Mouse (Mus musculus) stomach, postnatal 0 days (tissue): Measurements from ENCODE around the gene Tln2. TPM values are rescaled to one million over a fixed set of nuclear protein-coding genes. Genes with fewer than 3 reads are reported as not detected.

Experiments used
- ATAC-seq: fragments of 200-750 bp; cut with Nextera tagmentation; 2 replicates; pipeline ENCODE4 v1.8.0; 2017; ENCODE audit not compliant: low FRiP score, low TSS enrichment
- DNase-seq: peaks from one replicate; pipeline ENCODE4 v3.0.0-alpha.2; 2016; ENCODE audit warnings: low spot score
- H3K27ac ChIP-seq: fragments of 300-500 bp; sonication (generic); replicated peaks from 2 replicates; pipeline ENCODE4 v1.5.1; 2014; ENCODE audit warnings: mild to moderate bottlenecking, control low read depth
- H3K27me3 ChIP-seq: fragments of 300-500 bp; sonication (generic); 2 replicates; pipeline ENCODE4 v1.6.1; 2014; ENCODE audit warnings: low read length; ENCODE audit not compliant: control insufficient read depth, insufficient read depth
- H3K36me3 ChIP-seq: fragments of 300-500 bp; sonication (generic); 2 replicates; pipeline ENCODE4 v1.6.1; 2014; ENCODE audit warnings: low read length, mixed read lengths; ENCODE audit not compliant: control insufficient read depth, insufficient read depth
- H3K4me1 ChIP-seq: fragments of 300-500 bp; sonication (generic); replicated peaks from 2 replicates; pipeline ENCODE4 v1.6.1; 2014; ENCODE audit warnings: antibody characterized with exemption; ENCODE audit not compliant: control insufficient read depth, insufficient read depth
- H3K4me2 ChIP-seq: fragments of 300-500 bp; sonication (generic); replicated peaks from 2 replicates; pipeline ENCODE4 v1.6.1; 2014; ENCODE audit warnings: low read depth, mild to moderate bottlenecking, control low read depth, moderate library complexity
- H3K4me3 ChIP-seq: fragments of 300-500 bp; sonication (generic); 2 replicates; pipeline ENCODE4 v1.5.1; 2014; ENCODE audit warnings: low read depth, low read length, control low read depth
- H3K9ac ChIP-seq: fragments of 300-500 bp; sonication (generic); 2 replicates; pipeline ENCODE4 v1.6.1; 2014; ENCODE audit warnings: mild to moderate bottlenecking, low read length, control low read depth, mixed read lengths
- H3K9me3 ChIP-seq: fragments of 300-500 bp; sonication (generic); 2 replicates; pipeline ENCODE4 v1.6.1; 2016; ENCODE audit warnings: low read length; ENCODE audit not compliant: control insufficient read depth
- CTCF ChIP-seq: IDR thresholded peaks from 2 replicates; pipeline ENCODE4 v1.5.1; 2016; ENCODE audit warnings: antibody characterized with exemption, low read depth, mild to moderate bottlenecking, moderate library complexity
- EP300 ChIP-seq: optimal IDR thresholded peaks from 2 replicates; pipeline ENCODE3; 2016; ENCODE audit warnings: antibody characterized with exemption
- WGBS: fragments of 180-500 bp; shearing (Covaris S2); extraction: QIAGEN DNeasy Blood & Tissue Kit; methylation state at CpG from one replicate; pipeline ENCODE4 v1.1.7; 2014; 5-methylcytosine and 5-hydroxymethylcytosine counted together
- polyA plus RNA-seq: library from polyadenylated mRNA; unstranded; fragments of >200 nt; fragmentation: Nextera tagmentation; extraction: Ambion mirVana; gene quantifications from 2 replicates; pipeline ENCODE4 v1.2.1, GENCODE M21; 2015

The Tln2 gene
- polyA plus RNA-seq, 1 experiment from 2014 or later = 17.5 TPM

GRCm38 (mm10) chr9:67303038-67303437, 256.5 kb downstream of the Tln2 start:
- Histone ChIP-seq H3K9ac (no peak overlapping the region), H3K4me2 (no peak overlapping the region), H3K4me1 (no peaks in the 10 kb centered on the region), H3K9me3 (no peaks in the 10 kb centered on the region), H3K4me3 (no peak overlapping the region), H3K27ac (no peak overlapping the region), H3K27me3 (no peaks in the 10 kb centered on the region), H3K36me3 (peaks cover 2% of the 10 kb centered on the region; the same call in 1 of the 2 replicates)
- no peak for ATAC-seq
- DNase-seq = no peak
- no peak for TF ChIP-seq EP300
- peak; percentile 40; the same call in 1 of the 2 replicates for TF ChIP-seq CTCF

- Histone ChIP-seq H3K36me3 (peaks cover 2% of the 10 kb centered on the region; the same call in 1 of the 2 replicates), H3K9me3 (no peaks in the 10 kb centered on the region), H3K27me3 (no peaks in the 10 kb centered on the region), H3K4me1 (no peaks in the 10 kb centered on the region), H3K9ac (no peak overlapping the region), H3K4me2 (no peak overlapping the region), H3K27ac (no peak overlapping the region), H3K4me3 (no peak overlapping the region)
- WGBS = 87% methylated on average over 10 of the region's 10 CpGs
- TF ChIP-seq EP300 = no peak
- no peak for TF ChIP-seq CTCF
- DNase-seq (no peak), ATAC-seq (no peak)
Observed at GRCm38 (mm10) chr9:67302386-67302989, 257.0 kb downstream of the Tln2 start.

- Histone ChIP-seq H3K4me1 (no peaks in the 10 kb centered on the region), H3K36me3 (peaks cover 2% of the 10 kb centered on the region; the same call in 1 of the 2 replicates), H3K27ac (no peak overlapping the region), H3K27me3 (no peaks in the 10 kb centered on the region), H3K4me3 (no peak overlapping the region), H3K9me3 (no peaks in the 10 kb centered on the region), H3K9ac (no peak overlapping the region), H3K4me2 (no peak overlapping the region)
- no peak for TF ChIP-seq EP300
- TF ChIP-seq CTCF = no peak
- DNase-seq (no peak), ATAC-seq (no peak)
- WGBS = 77% methylated on average over 2 of the region's 2 CpGs
Observed at GRCm38 (mm10) chr9:67301571-67301970, 257.9 kb downstream of the Tln2 start.

DNA sequence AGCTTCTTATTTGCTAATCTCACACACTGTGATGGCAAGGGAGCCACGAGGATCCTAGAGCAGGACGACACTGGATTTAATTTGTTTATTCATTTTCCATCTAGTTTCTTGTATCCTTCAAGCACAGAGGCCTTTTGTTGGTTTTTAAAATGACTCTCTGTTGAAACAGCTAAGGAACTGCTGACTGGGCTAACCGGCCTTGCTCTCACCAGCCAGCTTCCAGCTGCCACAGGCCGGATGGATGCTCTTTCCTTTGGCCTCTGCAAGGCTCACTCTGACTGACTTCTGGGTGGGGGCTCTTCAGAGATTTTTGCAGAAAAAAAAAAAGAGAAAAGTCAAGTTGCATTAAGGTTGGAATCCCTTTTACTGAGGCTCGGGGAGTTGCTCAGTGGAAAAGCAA, 258.7 kb downstream of the Tln2 start:
- 51% methylated on average over 5 of the region's 5 CpGs for WGBS
- Histone ChIP-seq H3K36me3 (no peaks in the 10 kb centered on the region), H3K4me3 (no peak overlapping the region), H3K27ac (no peak overlapping the region), H3K4me2 (no peak overlapping the region), H3K27me3 (no peaks in the 10 kb centered on the region), H3K9ac (no peak overlapping the region), H3K9me3 (no peaks in the 10 kb centered on the region), H3K4me1 (no peaks in the 10 kb centered on the region)
- TF ChIP-seq CTCF = no peak
- TF ChIP-seq EP300 = no peak
- ATAC-seq = no peak
- no peak for DNase-seq

- Histone ChIP-seq H3K4me1 (no peaks in the 10 kb centered on the region), H3K36me3 (no peaks in the 10 kb centered on the region), H3K9me3 (no peaks in the 10 kb centered on the region), H3K4me3 (no peak overlapping the region), H3K9ac (no peak overlapping the region), H3K27me3 (no peaks in the 10 kb centered on the region), H3K4me2 (no peak overlapping the region), H3K27ac (0 out of 2 replicates have a peak overlapping the region, but pooled peaks have one; percentile 35)
- ATAC-seq (no peak), DNase-seq (no peak)
- TF ChIP-seq EP300 (no peak), CTCF (no peak)
- 31% methylated on average over 3 of the region's 3 CpGs for WGBS
Observed at GRCm38 (mm10) chr9:67300346-67300745, 259.2 kb downstream of the Tln2 start.

- no peak for ATAC-seq
- H3K4me2 ChIP-seq = no peak overlapping the region
- H3K36me3 ChIP-seq = no peaks in the 10 kb centered on the region
- H3K4me3 ChIP-seq = no peak overlapping the region
- H3K9me3 ChIP-seq = no peaks in the 10 kb centered on the region
- no peak overlapping the region for H3K27ac ChIP-seq
- WGBS = 66% methylated on average over 6 of the region's 6 CpGs
- TF ChIP-seq CTCF = no peak
- TF ChIP-seq EP300 = no peak
- H3K4me1 ChIP-seq = no peaks in the 10 kb centered on the region
- H3K27me3 ChIP-seq = no peaks in the 10 kb centered on the region
- no peak overlapping the region for H3K9ac ChIP-seq
- DNase-seq = no peak
Observed at GRCm38 (mm10) chr9:67299164-67299563, 260.3 kb downstream of the Tln2 start.
